Mouse (Mus musculus): ENCODE measurements around the gene Slc16a2. TPM values are rescaled to one million over a fixed set of nuclear protein-coding genes. Genes with fewer than 3 reads are reported as not detected.

Slc16a2 gene
- polyA plus RNA-seq (2012; ENCODE audit: insufficient read depth, insufficient read length, missing spikeins) = 14.2 and 24.3 TPM in 2 replicates

GRCm38 (mm10) chrX:103821832-103822196, at the start of gene Slc16a2:
Gene Slc16a2 (minus strand): TSS chrX:103821983.
- Histone ChIP-seq H3K4me1 (ENCODE audit: control insufficient read depth, insufficient read depth, insufficient read length, low read length) (no peaks in the 10 kb centered on the region), H3K4me3 (ENCODE audit: insufficient read depth, low read depth, low read length) (peak within 1 kb of the TSS; percentile 86), H3K27ac (replicated peaks; ENCODE audit: low read depth, low read length) (peak within 1 kb of the TSS; percentile 99)

- H3K27ac ChIP-seq (replicated peaks; ENCODE audit: low read depth, low read length) = no peak overlapping the region
- no peaks in the 10 kb centered on the region for H3K4me1 ChIP-seq (ENCODE audit: control insufficient read depth, insufficient read depth, insufficient read length, low read length)
- no peak overlapping the region for H3K4me3 ChIP-seq (ENCODE audit: insufficient read depth, low read depth, low read length)
Observed at GRCm38 (mm10) chrX:103863502-103863901, 41.7 kb upstream of the Slc16a2 start.

- no peaks in the 10 kb centered on the region for H3K4me1 ChIP-seq (ENCODE audit: control insufficient read depth, insufficient read depth, insufficient read length, low read length)
- H3K27ac ChIP-seq (replicated peaks; ENCODE audit: low read depth, low read length) = no peak overlapping the region
- no peak overlapping the region for H3K4me3 ChIP-seq (ENCODE audit: insufficient read depth, low read depth, low read length)
Observed at GRCm38 (mm10) chrX:103862877-103863276, 41.1 kb upstream of the Slc16a2 start.

- Histone ChIP-seq H3K4me3 (ENCODE audit: insufficient read depth, low read depth, low read length) (no peak overlapping the region), H3K4me1 (ENCODE audit: control insufficient read depth, insufficient read depth, insufficient read length, low read length) (no peaks in the 10 kb centered on the region), H3K27ac (replicated peaks; ENCODE audit: low read depth, low read length) (no peak overlapping the region)
Observed at GRCm38 (mm10) chrX:103845266-103845665, 23.5 kb upstream of the Slc16a2 start.

GRCm38 (mm10) chrX:103828836-103829235, 7.1 kb upstream of the Slc16a2 start:
- no peak overlapping the region for H3K4me3 ChIP-seq (ENCODE audit: insufficient read depth, low read depth, low read length)

GRCm38 (mm10) chrX:103822271-103822811, 558 bp upstream of the Slc16a2 start:
- Histone ChIP-seq H3K27ac (replicated peaks; ENCODE audit: low read depth, low read length) (peak overlapping the region; percentile 99), H3K4me1 (ENCODE audit: control insufficient read depth, insufficient read depth, insufficient read length, low read length) (no peaks in the 10 kb centered on the region), H3K4me3 (ENCODE audit: insufficient read depth, low read depth, low read length) (peak overlapping the region; percentile 86)

More at GRCm38 (mm10) chrX:103828836-103829235, 7.1 kb upstream of the Slc16a2 start:
- H3K4me1 ChIP-seq (ENCODE audit: control insufficient read depth, insufficient read depth, insufficient read length, low read length) = no peaks in the 10 kb centered on the region
- no peak overlapping the region for H3K27ac ChIP-seq (replicated peaks; ENCODE audit: low read depth, low read length)

GRCm38 (mm10) chrX:103821195-103821831, 470 bp downstream of the Slc16a2 start:
- Histone ChIP-seq H3K4me3 (ENCODE audit: insufficient read depth, low read depth, low read length) (peak overlapping the region; percentile 86), H3K4me1 (ENCODE audit: control insufficient read depth, insufficient read depth, insufficient read length, low read length) (no peaks in the 10 kb centered on the region), H3K27ac (replicated peaks; ENCODE audit: low read depth, low read length) (peak overlapping the region; percentile 54; the same call in 1 of the 2 replicates)

GRCm38 (mm10) chrX:103820307-103821194, 1.2 kb downstream of the Slc16a2 start:
- H3K4me3 ChIP-seq (ENCODE audit: insufficient read depth, low read depth, low read length) = peak overlapping the region; percentile 86
- no peak overlapping the region; the same call in 1 of the 2 replicates for H3K27ac ChIP-seq (replicated peaks; ENCODE audit: low read depth, low read length)
- no peaks in the 10 kb centered on the region for H3K4me1 ChIP-seq (ENCODE audit: control insufficient read depth, insufficient read depth, insufficient read length, low read length)

GRCm38 (mm10) chrX:103819253-103819652, 2.5 kb downstream of the Slc16a2 start:
- 0 out of 2 replicates have a peak overlapping the region, but pooled peaks have one; percentile 86 for H3K4me3 ChIP-seq (ENCODE audit: insufficient read depth, low read depth, low read length)
- H3K4me1 ChIP-seq (ENCODE audit: control insufficient read depth, insufficient read depth, insufficient read length, low read length) = no peaks in the 10 kb centered on the region
- no peak overlapping the region for H3K27ac ChIP-seq (replicated peaks; ENCODE audit: low read depth, low read length)

- H3K27ac ChIP-seq (replicated peaks; ENCODE audit: low read depth, low read length) = no peak overlapping the region
- no peaks in the 10 kb centered on the region for H3K4me1 ChIP-seq (ENCODE audit: control insufficient read depth, insufficient read depth, insufficient read length, low read length)
- H3K4me3 ChIP-seq (ENCODE audit: insufficient read depth, low read depth, low read length) = no peak overlapping the region
Observed at GRCm38 (mm10) chrX:103812690-103813089, 9.1 kb downstream of the Slc16a2 start.

- H3K4me1 ChIP-seq (ENCODE audit: control insufficient read depth, insufficient read depth, insufficient read length, low read length) = no peaks in the 10 kb centered on the region
Observed at GRCm38 (mm10) chrX:103810483-103810882, 11.3 kb downstream of the Slc16a2 start.

GRCm38 (mm10) chrX:103806373-103806772, 15.4 kb downstream of the Slc16a2 start:
- Histone ChIP-seq H3K4me1 (ENCODE audit: control insufficient read depth, insufficient read depth, insufficient read length, low read length) (peaks cover 2% of the 10 kb centered on the region; the same call in 1 of the 2 replicates), H3K4me3 (ENCODE audit: insufficient read depth, low read depth, low read length) (no peak overlapping the region), H3K27ac (replicated peaks; ENCODE audit: low read depth, low read length) (no peak overlapping the region)

More at GRCm38 (mm10) chrX:103810483-103810882, 11.3 kb downstream of the Slc16a2 start:
- Histone ChIP-seq H3K4me3 (ENCODE audit: insufficient read depth, low read depth, low read length) (no peak overlapping the region), H3K27ac (replicated peaks; ENCODE audit: low read depth, low read length) (no peak overlapping the region)

GRCm38 (mm10) chrX:103796961-103797360, 24.8 kb downstream of the Slc16a2 start:
- Histone ChIP-seq H3K4me1 (ENCODE audit: control insufficient read depth, insufficient read depth, insufficient read length, low read length) (peaks cover 9% of the 10 kb centered on the region), H3K4me3 (ENCODE audit: insufficient read depth, low read depth, low read length) (no peak overlapping the region), H3K27ac (replicated peaks; ENCODE audit: low read depth, low read length) (no peak overlapping the region)

- 0 out of 2 replicates have a peak overlapping the region, but pooled peaks have one; percentile 24 for H3K27ac ChIP-seq (replicated peaks; ENCODE audit: low read depth, low read length)
- no peak overlapping the region for H3K4me3 ChIP-seq (ENCODE audit: insufficient read depth, low read depth, low read length)
- peaks cover 9% of the 10 kb centered on the region for H3K4me1 ChIP-seq (ENCODE audit: control insufficient read depth, insufficient read depth, insufficient read length, low read length)
Observed at GRCm38 (mm10) chrX:103795506-103795905, 26.3 kb downstream of the Slc16a2 start.

- no peaks in the 10 kb centered on the region; the same call in 1 of the 2 replicates for H3K4me1 ChIP-seq (ENCODE audit: control insufficient read depth, insufficient read depth, insufficient read length, low read length)
- H3K4me3 ChIP-seq (ENCODE audit: insufficient read depth, low read depth, low read length) = no peak overlapping the region
- no peak overlapping the region for H3K27ac ChIP-seq (replicated peaks; ENCODE audit: low read depth, low read length)
Observed at GRCm38 (mm10) chrX:103791329-103791728, 30.5 kb downstream of the Slc16a2 start.
